Mouse (Mus musculus) retina, adult 2 months (tissue): ENCODE results near the gene Ripor2.

ENCODE experiments used
- DNase-seq: peaks from one replicate; pipeline ENCODE4 v3.0.0-alpha.2; 2012; ENCODE audit warnings: low read depth, low spot score

Gene Ripor2

GRCm38 (mm10) chr13:24647444-24647843 is 65.5 kb downstream of the Ripor2 start:
- no peak for DNase-seq

DNA sequence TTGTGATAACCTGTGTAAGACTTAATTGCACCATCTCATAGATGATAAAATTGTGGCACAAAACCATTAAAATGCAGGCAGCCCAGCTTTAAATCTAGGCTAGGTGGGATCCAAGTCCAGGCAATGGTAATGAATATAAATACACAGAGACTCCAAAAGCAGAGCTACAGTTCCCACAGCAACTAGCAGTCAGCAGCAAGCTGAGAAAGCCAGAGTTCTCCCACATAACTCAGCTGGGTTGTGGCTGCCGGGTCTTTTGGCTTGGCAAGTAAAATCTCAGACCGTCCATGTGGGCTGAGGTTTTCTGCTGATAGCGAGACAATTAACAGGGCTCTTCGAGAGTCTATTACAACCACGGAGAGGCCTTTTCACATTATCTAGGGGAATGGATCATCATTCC is 66.0 kb downstream of the Ripor2 start:
- DNase-seq = no peak

- DNase-seq = no peak
These were observed 66.7 kb downstream of the Ripor2 start for GRCm38 (mm10) chr13:24648668-24649067.

GRCm38 (mm10) chr13:24649099-24649498 is 67.1 kb downstream of the Ripor2 start:
- no peak for DNase-seq

DNA sequence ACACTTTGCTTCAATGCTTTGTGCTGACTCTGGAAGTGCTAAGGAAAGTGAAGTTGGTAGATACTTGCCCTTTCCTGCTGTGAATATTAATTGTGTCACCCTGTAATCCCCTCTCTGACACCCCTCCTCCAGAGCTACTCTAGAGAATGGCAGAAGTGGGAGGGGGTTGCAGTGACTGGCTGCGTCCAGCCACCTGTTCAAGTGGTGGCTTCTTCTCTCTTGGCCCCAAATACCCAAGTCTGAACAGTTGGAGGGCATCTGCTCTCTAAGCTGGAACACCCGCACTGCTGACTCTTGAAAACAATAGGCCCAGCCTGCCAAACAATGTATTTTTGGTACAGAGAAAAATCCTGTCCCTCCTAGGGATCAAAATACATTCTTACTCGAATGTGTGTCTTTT is 69.0 kb downstream of the Ripor2 start:
- no peak for DNase-seq

DNA sequence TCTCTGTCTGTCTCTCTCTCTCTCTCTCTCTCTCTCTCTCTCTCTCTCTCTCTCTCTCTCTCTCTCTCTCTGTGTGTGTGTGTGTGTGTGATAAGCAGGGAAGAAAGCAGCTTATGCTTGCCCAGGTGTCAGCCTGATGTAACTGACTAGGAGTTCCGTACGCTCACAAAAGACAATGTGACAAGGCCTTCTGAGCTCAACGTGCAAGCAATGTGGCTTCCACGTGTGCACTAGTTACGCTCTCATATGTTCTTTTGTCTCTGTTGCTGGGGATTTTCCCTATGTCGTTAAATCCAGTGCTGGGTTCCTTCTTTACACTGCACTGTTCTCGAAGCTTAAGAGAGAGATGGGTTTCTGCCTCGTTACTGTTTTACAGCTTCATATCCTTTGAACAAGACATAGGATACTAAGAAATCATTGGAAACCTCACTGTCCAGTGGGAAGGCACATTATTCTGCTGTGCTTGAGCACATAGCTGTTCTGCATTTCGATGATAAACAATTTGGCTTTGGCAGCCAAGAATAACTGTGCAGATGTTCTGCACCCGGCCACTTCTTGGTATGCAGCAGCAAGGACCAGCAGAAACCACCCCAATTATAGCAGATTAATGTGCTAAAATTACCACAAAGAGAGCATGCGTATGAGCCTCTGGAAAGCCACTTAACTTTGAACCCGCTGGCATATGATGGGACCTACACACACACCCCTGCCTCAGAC is 73.1 kb downstream of the Ripor2 start:
- no peak for DNase-seq

DNA sequence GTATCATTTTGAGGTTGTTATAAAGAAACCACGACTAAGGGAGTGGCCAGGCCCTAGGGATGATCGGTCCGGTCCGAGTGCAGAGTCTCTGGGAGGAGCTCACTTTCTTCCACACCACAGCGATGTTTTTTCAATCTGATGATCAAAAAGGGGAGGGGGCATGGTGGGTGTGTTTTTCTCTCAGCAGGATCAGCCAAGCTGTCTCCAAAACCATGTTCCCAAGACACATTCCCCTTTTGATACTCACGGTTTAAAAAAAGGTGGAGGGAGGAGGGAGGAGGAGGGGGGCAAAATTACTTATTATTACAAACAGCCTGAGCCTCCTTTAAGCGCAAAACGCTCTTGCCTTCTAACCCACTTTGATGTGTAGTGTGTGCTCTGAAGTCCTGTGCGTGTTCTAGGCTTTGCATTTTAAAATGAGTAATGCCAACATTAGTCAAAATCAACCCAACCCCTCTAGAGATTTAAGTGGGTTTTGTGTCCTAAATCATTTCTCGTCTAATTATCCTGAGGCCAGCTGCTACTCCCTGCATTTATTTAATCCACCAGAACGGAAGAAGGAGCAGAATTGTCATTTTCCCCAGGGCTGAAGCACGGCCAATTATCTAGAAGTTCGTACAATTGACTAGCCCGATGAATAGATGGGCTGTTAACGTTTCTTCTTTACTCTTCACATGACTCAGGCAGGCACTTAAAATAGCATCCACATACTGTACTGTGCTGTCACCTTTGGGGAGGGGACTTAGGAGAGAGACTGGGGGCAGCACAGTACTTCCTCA is 74.9 kb downstream of the Ripor2 start:
- no peak for DNase-seq

- DNase-seq = no peak
These were observed 84.8 kb downstream of the Ripor2 start for GRCm38 (mm10) chr13:24666763-24667162.

DNA sequence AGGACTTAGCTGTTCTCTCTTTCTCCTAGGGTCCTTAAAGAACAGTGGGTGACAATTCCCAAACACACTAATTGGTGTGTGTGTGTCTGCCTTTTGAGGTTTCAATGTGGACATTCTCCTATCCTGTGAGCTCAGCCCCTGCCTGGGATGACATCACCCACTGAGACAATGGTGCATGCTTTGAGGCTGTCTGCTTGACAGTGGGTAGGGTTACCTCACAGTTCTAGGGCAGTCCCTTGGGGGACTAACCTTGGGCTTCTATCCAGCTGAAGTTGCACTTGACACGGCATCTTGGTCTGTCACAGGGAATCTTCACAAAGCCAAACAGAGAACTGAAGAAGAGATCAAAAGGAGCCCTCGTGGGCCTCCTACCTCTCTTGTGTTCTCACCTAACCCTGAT is 86.6 kb downstream of the Ripor2 start:
- no peak for DNase-seq

DNA sequence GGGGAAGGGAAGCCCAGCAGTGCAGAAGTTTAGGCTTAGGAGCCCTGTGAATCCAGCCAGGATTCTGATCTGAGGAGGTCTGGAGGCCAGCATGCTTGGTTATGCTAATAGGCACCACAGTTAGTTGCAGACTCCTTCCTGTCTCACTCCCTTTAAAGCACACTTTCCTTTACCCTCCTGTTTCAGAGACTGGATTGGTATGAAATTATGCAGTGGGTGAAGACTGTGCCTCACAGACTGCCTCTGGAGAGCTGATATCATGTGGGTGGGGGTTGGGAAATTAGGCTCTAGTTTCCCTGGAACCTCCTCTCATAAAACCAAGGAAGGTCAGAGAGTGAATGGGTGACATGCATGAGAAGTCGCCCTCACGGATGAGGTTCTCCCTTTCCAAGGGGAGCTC is 88.7 kb downstream of the Ripor2 start:
- no peak for DNase-seq

DNA sequence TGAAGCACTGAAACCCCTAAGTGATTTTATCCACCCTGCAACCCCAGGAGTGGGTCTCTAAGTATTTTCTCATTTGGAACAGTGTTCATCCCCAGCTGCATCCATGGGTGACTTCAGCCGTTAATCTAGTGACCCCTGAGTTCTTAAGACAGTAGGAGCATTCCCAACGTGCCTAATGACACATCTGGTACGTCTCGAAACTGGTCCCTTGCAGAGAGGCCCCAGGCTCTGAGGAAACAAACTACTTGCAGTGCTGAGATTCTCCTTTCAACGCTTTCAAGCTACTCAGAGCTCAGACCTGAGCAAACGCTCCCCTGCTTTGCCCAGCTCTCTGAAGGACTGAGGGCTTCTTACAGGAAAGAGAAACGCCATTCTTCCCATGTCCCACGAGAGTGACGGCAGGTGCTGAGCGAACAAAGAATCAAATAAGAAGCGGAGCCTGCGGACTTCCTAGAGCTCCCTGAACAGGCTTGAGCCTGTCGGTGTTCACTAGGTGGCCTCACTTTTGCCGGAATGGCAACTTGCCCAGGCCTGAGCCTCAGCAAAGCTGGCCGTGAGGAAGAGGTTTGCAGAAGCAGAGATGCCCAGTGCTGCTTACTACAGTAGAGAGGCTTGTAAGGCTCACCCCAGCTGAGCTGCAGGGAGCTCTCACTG is 97.2 kb downstream of the Ripor2 start:
- no peak for DNase-seq

DNA sequence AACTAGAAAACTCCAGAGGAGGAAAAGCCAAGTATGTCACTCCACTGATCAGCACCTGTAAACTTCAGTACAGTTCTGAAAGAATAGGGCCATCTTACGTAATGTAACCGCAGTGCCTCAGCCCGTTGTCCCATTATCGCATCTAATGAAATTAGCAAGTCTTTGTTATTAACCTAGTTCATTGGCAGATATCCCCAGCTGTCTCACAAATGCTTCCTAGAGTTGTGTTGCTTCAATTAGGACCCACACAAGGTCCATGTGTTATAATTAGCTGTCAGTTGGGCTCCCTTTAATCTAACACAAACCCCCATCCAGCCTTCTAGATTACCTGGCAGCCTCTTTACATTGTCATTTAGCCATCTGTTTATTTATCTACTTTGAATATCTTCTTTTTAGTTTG is 99.0 kb downstream of the Ripor2 start:
- DNase-seq = no peak

DNA sequence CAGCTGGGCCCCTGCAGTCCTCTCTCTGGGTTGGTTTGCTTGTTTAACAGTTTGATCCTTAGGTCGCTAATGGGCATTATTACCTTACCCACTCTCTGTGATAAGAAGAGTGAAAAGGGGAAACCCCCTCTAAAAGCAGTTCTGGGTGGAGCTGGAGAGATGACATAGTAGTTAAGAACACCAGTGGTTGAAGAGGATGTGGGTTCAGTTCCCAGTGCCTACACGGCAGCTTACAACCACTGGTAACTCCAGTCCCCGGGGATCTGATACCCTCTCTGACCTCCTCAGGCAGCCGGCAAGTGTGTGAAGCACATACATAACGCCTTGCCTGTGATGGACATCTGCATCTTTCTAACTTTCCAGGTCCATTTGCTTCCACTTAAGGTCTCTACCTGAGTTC is 100.4 kb downstream of the Ripor2 start:
- no peak for DNase-seq

GRCm38 (mm10) chr13:24684503-24684902 is 102.5 kb downstream of the Ripor2 start:
- DNase-seq = no peak

DNA sequence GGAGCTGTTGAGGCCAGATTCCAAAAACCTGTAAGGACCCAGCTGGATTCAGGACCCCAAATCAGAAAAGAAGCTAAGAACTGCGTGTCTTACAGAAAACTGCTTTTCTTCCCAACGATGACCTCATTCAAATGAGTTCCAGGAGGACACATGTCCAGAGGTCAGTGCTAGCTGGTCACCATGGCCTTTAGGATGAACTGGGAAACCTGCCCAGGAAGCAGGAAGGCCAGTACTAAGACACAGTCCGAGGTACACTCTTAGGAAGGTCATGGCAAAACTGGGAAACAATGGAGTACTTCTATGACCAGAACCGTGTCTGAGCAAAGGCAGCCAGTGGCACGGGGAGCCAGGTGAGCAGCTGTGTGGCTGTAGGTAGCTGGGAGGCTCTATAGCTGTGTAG is 103.9 kb downstream of the Ripor2 start:
- no peak for DNase-seq

- DNase-seq = peak; percentile 65
These were observed 105.0 kb downstream of the Ripor2 start for GRCm38 (mm10) chr13:24686705-24687665.

DNA sequence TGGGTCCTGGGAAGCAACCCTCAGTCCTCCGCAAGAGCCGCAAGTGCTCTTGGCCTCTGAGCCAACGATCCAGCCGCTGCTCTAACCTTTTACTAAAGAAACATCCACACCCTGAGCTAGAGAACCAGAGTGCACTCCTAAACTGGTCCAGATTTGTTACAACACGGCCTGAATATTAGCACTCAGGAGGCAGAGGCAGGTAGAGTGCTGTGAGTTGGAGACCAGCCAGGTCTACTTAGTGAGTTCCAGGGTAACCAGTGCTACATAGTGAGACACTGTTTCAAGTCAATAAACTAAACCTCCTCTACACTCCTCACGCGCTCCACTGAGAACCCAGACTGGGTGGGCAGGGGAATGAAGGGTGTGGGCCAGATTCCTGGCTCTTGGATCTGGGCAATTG is 111.3 kb downstream of the Ripor2 start:
- no peak for DNase-seq

- DNase-seq = no peak
These were observed 116.8 kb downstream of the Ripor2 start for GRCm38 (mm10) chr13:24698746-24699145.

DNA sequence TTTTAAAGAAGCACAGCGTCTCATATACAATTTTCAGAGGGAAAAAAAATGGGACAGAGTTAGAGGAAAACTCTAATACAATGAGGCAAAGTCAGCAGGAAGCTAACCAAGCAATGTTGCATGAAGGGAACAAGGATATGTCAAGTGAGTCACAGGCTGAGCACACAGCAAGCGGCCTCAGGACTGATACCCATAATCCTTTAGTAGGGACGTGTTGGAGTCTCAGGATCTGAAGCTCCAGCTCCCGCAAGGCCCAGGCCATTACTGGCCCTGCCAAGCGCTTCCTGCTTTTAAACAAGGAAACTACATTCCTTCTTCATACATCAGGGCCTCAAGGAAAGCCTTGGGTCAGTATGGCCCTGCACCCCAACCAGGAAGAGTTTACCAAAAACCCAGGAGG is 120.1 kb downstream of the Ripor2 start:
- no peak for DNase-seq

GRCm38 (mm10) chr13:24709656-24710396 is 127.8 kb downstream of the Ripor2 start:
- DNase-seq = no peak

DNA sequence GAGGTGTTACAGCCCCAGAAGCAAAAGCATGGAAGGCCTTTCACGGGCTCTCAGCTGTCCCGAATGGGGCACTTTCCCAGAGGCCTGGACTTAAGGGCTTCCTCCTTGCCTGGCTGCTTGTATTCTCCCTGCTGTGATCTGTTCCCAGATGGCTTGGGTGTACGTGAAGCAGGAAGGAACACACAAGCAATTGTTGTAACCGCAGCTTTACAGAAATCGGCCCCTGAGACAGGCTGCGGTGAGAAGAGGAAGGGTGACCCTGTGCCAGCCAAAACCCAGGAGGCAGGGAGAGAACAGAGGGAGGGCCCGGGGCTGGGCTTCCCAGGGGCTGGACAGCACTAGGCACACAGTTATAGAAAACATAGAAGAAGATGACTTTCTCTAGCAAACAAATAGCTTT is 129.0 kb downstream of the Ripor2 start:
- no peak for DNase-seq
